Mouse (Mus musculus): ENCODE measurements around the gene Rcan1.
A peak's percentile ranks its signal among the peaks of the same experiment; 100 is the strongest.

The Rcan1 gene

DNA sequence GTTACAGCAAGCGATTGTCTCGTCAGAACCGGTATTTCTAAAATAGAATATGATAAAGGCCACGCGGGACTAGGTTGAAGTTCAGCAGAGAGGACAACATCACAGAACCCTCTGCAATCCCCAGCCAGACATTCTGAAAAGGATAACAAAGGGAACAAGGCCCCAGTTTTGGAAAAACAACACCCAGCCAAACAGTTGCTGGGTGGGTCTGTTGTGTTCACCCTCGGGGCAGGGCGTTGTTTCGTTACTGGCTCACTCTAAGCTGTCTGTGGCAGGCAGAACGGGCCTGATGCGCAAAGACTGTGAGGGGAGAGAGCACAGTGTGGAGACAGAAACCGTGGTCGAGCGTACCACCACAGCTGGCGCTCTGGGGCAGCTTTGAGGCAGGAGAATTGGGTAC is 2.2 kb downstream of the Rcan1 start:
- no peak for DNase-seq (ENCODE audit: low read depth)

- DNase-seq (ENCODE audit: low read depth) = peak; percentile 15
These were observed 3.6 kb downstream of the Rcan1 start for GRCm38 (mm10) chr16:92467041-92467440.

- DNase-seq (ENCODE audit: low read depth) = peak; percentile 97
These were observed 4.8 kb downstream of the Rcan1 start for GRCm38 (mm10) chr16:92465642-92466526.

GRCm38 (mm10) chr16:92465226-92465625 is 5.4 kb downstream of the Rcan1 start:
- DNase-seq (ENCODE audit: low read depth) = peak; percentile 58

- DNase-seq (ENCODE audit: low read depth) = peak; percentile 12
These were observed 6.2 kb downstream of the Rcan1 start for GRCm38 (mm10) chr16:92464390-92464972.

DNA sequence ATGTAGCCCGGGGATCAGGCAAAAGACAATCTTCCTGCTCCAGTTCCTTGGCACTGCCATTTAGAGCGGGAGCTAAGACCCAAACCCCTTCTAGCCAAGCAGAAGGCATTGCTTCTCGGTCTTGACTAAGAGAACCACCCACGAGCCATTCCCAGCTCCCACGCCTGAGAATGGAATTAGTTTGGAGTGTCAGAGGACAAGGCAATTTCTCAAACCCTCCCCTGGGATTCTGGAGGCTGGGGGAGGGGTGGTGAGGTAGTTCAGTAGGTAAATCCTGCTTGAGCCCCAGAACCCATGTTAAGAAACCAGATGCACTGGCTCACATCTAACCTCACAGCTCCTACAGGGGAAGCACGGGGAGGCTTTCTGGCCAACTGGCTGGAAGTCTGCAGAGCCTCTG is 9.3 kb downstream of the Rcan1 start:
- DNase-seq (ENCODE audit: low read depth) = no peak

GRCm38 (mm10) chr16:92457594-92457993 is 13.1 kb downstream of the Rcan1 start:
- DNase-seq (ENCODE audit: low read depth) = peak; percentile 79

DNA sequence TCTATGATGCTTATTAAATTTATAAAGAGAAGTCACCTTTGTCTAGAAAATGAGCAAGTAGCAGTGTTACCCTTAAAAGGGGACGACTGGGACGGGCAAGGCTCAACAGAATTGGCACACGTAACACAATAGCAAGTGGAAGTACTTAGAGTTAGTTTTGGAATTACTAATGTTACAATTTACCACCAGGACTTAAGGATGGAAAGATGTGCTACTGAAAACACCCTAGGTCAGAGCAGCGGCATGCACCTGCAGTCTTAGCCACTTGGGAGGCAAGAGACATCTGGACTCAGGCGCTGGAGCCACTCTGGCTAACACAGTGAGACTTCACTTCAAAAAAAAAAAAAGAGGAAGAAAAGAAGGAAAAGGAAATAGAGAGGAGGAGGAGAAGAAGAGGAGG is 14.7 kb downstream of the Rcan1 start:
- no peak for DNase-seq (ENCODE audit: low read depth)

DNA sequence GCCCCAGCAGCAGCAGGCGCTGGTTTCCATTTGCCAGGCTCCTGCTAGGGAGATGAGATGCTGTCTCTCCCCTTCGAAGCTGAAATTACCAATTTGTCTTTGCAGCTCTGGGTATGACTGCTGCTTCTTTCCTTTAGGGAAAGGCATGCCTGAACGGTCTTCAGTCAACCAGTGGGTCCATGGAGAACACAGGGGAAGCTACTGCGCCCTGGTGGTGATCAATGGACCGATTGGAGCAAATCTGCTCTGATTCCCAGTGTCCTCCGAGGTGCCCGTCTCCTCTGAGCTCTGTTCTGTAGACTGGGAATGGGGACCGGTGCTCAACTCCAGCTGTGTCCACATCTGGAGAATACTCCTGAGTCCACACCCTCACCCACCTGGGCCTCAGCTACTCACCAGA is 15.2 kb downstream of the Rcan1 start:
- peak; percentile 17 for DNase-seq (ENCODE audit: low read depth)

GRCm38 (mm10) chr16:92454495-92454894 is 16.2 kb downstream of the Rcan1 start:
- DNase-seq (ENCODE audit: low read depth) = no peak

- no peak for DNase-seq (ENCODE audit: low read depth)
These were observed 16.7 kb downstream of the Rcan1 start for GRCm38 (mm10) chr16:92454002-92454401.

DNA sequence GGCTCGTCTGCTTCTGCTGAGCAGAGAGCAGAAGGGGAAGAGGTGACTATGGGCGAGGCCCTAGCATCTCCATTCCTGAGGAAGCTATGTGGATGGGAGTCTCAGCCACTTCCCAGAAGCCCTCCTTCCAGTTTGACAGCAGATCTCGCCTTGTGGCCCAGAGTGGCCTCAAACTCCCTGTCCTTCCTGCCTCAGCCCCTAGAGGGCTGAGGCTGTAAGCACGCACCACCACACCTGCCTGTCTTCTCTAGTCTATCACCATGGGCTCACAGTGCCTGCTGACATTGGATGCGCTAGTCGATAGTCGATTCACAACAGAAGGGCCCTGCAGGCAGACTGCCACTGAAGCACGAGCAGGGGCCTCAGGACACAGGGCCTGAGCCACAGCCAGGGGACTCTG is 18.1 kb downstream of the Rcan1 start:
- DNase-seq (ENCODE audit: low read depth) = no peak

DNA sequence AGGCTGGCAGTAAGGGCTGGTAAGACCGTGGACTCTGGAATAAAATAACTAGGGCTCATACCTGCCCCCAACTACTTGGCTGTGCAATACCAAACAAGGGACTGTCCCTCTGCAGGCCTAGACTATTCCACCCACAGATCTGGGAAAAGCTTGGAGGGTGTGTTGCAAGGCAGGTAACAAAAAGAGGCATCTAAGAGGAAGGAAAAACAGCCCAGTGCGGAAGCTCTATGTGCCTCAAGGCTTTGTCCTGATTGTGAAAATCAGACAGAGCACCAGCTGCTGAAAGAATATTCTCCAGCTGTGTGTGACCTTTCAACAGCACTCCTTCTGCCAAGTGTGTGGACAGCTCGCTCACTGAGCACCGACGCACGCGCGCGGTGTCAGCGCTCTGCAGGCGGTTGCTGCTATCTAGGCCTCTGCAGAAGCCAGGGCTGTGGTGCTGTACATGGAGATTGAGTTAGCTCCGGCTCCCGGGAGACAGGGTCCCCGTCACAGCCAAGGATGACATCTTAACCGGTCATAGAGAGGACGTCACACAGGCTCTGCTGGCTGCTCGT is 19.1 kb downstream of the Rcan1 start:
- DNase-seq (ENCODE audit: low read depth) = no peak

DNA sequence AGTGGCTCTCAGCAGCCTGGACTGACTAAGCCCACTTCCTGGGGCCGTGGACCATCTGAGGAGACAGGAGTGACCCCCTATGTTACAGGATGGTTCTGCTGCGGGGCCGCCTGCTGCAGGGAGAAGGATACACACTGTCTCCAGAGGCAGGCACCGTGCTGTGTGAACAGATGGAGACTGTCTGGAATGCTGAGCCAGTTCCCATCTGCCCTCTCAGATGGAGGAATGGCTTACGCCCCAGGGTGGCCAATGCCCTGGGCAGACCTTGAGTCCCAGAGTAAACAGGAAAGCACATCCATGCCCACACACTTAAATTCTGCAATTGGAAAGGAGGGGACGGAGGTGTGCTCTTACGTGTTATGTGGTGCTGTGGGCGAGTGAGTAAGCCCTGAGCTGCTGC is 20.3 kb downstream of the Rcan1 start:
- DNase-seq (ENCODE audit: low read depth) = no peak

DNA sequence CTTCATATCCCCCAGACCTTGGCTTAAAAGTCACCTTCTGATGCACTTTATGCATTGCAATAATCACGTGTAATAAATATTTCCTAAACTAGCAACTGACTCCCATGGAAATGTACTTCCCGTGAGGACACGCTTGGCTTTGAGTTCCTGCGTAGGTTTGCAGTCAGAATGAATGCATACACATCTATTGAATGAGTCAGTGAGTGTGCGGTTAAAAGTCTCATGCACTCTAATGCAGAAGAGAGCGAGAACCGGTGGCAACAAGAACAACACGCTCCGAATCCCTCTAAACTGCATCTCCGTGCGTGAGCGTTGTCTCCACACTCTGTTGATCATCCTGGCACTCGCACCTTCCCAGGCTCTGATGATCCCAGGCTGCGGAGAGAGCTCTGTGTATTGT is 21.6 kb downstream of the Rcan1 start:
- DNase-seq (ENCODE audit: low read depth) = no peak

DNA sequence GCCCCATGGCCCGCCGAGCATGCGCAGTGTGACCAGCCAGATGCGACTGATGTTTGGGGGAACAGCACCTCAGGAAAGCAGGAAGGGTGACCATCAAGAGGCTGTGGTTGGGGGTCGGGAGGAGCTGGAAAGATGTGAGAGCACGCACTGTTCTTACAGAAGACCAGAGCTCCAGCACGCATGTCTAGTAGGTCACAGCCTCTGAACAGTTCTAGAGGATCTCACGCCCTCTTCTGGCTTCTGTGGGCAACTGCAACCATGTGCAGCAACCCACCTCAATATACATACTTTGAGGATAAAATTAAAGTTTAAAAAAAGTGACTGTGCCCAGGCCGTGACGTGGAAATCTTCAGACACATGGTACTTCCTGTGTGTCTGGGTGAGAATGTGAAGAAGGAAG is 25.3 kb downstream of the Rcan1 start:
- DNase-seq (ENCODE audit: low read depth) = peak; percentile 41

DNA sequence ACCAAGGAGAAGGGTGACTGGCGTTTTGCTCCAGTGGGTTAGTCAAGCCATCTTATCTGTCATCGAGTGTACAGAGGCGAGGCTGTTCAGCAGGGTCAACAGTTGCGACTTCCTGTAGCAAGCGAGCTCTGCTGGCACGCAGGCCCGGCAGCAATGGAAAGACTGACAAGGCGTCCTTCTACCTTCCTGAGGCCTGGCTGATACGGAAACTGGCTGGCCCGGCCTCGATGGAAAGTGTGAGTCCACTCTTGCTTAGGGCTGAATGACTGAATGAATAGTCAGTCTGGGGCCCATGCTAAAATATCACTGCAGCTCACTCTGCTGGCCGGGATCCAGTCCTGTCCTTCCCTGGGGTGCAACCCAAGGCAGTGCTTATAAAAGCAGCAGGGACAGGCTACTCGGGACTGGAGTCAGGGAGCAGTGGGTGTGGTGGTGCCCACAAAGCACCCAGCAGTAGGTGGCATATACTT is 27.0 kb downstream of the Rcan1 start:
- peak; percentile 71 for DNase-seq (ENCODE audit: low read depth)

DNA sequence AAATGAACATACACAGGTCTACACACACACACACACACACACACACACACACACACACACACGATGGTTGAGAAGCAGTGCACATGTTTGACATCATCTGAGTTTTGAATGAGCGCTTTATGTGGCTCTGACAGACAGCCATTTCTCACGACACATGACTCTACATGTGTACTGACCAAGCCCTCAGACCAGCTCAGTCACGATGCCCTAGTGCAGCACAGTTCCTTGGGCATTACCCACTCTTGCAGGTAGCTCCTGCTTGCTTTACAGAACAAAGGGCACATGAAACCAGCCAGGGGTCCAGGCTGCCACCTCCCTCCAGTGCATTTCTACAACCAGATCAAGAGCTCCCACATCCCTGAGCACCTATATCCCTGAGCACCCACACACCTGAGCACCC is 27.7 kb downstream of the Rcan1 start:
- DNase-seq (ENCODE audit: low read depth) = no peak

DNA sequence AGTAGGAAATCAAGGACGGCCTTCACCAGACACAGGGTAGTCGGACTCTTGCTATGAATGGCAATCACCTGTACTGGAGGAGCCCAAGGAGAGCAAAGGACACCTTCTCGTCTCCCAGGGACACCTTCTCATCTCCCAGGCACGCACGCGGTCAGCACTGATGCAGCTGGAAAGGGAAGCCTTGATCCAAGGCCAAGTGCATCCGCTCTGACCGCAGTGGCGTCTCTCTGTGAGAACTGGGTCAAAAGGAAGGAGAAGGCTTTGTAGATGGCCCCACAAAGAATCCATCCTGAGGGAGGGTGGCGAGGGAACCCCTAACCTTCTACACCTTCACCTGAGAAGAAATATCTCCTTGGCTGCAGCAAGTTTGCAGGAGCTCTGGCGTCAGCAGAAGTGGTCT is 28.5 kb downstream of the Rcan1 start:
- DNase-seq (ENCODE audit: low read depth) = no peak

DNA sequence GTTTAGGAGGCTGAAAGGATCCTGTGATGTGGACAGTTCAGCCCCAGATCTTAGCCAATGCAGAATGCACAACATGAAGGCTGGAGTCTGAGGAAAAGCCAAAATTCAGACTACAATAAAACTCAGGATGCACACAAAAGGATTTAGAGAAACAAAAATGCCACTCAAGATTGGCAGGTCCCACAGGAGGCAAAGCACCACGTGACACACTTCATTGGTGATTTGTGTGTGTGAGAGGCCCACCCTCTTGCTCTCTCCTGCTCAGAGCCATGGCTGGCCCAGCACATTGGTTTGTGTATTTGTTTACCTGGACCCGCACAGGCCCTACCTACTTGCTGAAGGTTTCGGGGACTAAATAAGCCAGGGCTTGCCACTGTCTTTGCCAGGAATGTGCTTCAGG is 29.5 kb downstream of the Rcan1 start:
- no peak for DNase-seq (ENCODE audit: low read depth)

DNA sequence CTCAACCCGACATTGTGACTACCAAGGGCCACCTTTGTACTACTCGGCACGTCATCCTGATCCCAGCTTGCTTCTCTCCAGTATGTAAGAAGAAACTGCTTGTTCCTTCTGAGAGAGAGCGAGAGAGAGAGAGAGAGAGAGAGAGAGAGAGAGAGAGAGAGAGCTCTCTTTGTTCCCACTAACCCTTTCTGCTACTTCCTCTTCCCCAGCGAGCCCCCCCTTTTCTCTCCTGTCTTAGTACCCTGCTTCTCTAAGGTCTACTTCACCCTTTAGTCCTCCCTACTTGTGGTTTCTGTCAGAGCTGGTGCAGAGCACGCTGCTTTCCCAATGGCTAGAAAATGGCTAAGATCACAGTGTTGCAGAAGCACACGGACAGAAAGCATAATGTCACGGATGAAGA is 30.4 kb downstream of the Rcan1 start:
- no peak for DNase-seq (ENCODE audit: low read depth)

DNA sequence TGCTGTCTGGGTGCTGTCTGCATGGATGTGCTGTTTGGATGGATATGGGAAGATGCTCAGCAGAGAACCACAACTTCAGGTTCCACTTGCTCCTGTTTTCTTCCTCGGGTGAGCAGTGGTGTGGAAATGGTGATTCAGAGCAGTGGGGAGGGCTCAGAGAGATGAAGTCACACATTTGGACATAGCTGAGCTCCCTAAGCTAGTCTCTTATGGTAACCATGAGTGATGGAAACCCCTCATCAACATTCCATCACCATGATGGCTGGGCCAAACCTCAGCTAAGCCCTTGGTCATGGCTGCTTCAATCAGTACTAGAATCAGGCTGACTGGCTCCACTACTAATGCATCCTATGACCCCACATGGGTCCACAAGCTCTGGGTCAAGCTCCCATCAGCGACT is 30.9 kb downstream of the Rcan1 start:
- peak; percentile 56 for DNase-seq (ENCODE audit: low read depth)

GRCm38 (mm10) chr16:92435431-92435985 is 35.2 kb downstream of the Rcan1 start:
- no peak for DNase-seq (ENCODE audit: low read depth)

Data from NIH3T3 (cell line).